Mouse (Mus musculus) spleen, postnatal 14 days (tissue): Measurements from ENCODE around the gene Gm525.
"Not testable (repeated sequence)": the region's sequence is repeated elsewhere in the genome, so short reads cannot be mapped to it uniquely, and the experiment has no call there.

Source experiments
- DNase-seq, 2 experiments: peaks; one replicate each; pipeline ENCODE4 v3.0.0; 2021 to 2022; ENCODE audit warnings: low spot score in 2 of 2

Gene Gm525

DNA sequence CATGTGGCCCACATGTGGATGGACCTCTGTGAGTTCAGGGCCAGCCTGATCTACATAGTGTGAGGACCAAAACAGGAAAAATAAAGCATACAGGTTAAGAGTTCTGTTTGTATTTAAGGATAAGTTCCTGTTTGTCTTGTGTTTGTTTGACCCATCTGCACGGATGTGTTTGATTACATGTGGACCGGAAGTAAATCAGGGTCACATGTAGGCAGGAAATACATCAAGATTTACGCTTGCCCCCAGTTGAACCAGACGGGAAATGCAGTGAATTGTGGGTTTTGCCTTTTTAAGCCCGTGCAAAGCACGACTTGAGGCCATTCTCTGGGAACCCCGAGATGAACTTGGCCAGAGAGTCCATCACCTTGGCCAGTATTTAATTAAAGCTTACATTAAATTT lies 12.3 kb upstream of the Gm525 start:
- no peak for DNase-seq

DNA sequence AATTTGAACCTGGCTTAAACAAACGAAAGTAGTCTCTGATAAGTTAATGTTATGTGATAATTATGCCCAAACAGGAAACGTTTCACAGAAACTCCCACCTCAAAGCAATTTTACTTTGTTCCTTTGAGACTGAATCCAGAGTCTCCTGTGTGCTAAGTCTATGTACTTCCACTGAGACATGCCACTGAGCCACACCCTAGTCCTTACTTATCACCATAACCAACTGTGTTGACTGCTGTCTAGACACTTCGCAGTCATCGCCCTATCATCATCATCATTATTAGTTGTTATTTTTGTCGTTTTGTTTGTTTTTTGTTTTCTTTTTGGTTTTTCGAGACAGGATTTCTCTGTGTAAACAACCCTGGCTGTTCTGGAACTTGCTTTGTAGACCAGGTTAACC lies 9.3 kb upstream of the Gm525 start:
- DNase-seq, result no peak

DNA sequence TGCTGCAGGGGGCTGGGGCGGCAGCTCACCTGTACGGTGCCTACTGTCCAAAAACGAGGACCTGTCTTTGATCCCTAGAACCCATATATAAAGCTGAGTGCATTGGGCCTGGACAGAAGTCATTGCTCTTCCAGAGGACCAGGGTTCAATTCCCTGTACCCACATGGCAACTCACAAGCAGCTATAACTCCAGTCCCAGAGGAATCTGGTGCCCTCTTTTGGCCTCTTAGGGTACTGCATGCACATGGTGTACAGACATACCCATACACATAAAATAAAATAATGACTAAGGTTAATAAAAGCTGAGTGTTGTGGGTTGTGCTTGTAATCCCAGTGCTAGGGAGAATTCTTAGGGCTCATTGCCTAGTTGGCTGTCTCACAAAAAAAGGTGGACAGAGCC lies 8.3 kb upstream of the Gm525 start:
- DNase-seq, result peak in 1 of 2 experiments; percentile 46

DNA sequence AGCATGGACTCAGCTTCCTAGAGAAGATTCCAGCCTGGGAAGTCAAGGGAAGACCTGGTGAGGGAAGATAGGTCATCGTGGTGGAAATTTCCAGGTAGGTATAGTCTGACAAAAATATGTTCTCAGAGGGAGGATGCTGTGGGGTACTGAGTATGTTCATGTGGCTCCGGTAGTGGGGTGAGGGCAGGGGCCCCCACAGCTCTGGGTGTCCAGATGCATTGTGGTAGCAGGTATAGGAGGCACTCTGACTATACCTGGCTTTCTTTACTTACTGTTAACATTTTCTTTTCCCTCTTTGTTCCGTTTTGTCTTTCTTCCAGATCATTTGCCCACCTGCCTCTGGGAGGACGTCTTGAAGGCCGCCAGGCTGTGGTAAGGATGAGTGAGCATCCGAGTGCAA lies 7.5 kb upstream of the Gm525 start:
- no peak for DNase-seq

DNA sequence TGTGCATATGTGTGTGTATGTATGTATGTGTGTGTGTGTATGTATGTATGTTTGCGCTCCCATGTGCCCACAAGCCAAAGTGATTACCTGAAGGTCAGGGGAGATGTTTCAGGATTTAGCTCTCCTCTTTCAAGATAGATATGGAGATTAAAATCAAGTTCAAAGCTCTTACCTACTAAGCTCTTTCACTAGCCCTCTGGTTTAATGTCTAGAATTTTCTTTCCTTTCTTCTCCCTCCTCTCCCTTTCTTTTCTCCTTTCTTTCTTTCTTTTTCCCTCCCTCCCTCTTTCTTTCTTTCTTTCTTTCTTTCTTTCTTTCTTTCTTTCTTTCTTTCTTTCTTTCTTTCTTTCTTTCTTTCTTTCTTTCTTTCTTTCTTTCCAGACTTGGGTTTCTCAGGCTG lies 6.9 kb upstream of the Gm525 start, which contains the start of gene Dgke:
Dgke (minus strand) TSS at position 101 of the 400 bp plus-strand sequence.
- no peak for DNase-seq

DNA sequence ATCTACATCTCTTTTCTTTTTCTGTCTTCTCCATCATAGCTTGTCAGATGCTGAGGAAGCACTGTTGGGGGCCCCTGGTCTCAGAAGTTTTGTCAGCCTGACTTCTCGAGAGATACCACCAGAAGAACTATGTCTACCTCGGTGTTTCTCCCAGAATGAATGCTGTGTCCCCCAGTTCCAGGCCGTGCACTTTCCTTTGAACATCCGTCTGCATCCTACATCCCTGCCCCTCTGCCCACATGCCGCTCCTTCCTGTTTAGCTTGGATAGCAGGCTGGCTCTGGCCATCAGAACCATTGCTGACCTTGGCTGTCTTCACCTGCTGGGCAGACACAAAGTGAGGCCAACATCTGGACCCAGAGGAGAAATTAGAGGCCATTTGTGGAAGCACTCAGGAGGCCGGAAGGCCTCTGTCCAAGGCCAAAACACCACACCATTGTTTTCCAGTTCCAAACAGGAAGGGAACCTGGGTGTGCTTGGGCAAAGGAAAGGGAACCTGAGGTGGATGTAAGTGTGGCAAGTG lies 6.3 kb upstream of the Gm525 start:
- DNase-seq, result no peak

DNA sequence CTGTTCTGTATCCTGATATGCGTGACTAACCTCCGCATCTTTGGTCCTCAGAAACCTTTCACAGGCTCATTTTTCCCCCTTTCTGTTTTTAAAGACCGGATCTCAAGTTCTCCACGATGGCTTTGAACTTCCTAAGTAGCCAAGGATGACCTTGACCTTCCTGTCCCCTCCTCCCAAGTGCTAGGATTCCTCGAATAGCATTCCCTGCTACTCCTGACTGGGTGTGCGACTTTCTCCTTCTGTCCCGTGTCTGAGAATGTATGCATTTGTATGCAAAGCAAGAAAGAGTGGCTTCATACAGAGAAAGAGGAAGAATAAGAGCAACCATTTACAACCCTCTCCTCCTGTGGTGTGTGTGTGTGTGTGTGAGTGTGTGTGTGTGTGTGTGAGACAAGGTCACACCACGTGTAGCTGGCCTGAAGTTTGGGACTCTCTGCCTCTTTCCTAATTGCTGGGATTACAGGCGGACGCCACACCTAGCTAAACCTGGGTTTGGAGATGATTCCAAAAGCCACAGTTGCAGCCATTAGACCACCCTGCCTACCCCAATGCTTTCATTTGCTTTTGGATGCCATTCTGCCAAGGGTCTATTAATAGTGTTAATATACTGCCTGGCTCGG lies 5.7 kb upstream of the Gm525 start:
- DNase-seq, result peak in 1 of 2 experiments; percentile 13

DNA sequence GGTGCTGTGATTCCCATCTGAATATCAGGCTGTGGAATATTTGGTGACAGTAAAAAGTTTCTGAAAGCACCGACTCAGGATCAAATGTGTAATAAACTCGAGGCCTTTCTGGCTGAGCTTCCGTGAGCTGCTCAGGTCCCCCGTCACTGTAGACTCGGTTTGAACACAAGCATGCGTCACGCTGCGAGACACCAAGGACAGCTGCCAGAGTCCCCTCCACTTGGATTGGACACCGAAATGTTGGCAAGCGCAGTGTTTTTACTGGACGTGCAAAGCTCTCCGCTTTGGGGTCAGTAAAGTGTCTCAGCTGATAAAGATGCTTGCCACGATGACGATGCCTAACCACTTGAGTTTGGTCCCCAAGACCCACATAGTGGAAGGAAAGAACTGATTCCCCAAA lies 5.0 kb upstream of the Gm525 start:
- no peak for DNase-seq

DNA sequence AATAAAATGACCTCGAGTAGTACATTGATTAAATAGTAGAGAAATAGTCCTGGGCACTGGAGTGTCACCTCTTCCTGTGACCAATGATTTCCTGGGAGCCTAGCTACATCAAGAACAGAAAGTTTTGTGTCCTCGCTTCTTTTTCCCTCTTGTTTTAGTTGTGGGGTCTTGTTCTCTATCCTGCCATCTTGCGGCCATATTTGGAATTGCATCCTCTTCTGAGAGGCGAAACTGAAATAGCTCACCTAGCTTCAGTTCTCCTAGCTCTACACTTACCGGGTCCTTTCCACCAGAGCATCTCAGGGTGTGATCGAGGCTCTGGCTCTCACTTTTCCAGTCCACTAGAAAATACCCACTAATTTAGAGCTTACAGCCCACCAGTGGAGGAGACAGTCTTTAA lies 4.3 kb upstream of the Gm525 start:
- DNase-seq, result peak; percentile 37 to 63

DNA sequence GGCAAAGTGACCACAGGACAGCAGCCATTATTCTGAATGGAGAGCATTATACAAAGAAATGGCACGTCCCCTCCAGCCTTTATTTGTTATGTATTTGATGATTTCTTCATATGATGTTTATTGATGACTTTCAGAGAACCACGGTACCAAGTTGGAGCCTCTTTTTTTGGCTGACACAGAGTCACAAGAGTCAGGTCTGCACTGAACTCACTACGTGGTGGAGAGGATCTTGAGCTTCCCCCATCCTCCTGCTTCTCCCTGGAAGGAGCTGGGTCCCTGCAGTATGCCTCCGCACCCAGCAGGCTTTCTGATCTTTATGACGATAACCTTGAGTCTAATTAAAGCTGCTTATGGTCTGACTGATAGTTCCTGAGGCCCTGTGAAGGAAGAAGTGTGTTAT lies 2.1 kb upstream of the Gm525 start:
- no peak for DNase-seq

DNA sequence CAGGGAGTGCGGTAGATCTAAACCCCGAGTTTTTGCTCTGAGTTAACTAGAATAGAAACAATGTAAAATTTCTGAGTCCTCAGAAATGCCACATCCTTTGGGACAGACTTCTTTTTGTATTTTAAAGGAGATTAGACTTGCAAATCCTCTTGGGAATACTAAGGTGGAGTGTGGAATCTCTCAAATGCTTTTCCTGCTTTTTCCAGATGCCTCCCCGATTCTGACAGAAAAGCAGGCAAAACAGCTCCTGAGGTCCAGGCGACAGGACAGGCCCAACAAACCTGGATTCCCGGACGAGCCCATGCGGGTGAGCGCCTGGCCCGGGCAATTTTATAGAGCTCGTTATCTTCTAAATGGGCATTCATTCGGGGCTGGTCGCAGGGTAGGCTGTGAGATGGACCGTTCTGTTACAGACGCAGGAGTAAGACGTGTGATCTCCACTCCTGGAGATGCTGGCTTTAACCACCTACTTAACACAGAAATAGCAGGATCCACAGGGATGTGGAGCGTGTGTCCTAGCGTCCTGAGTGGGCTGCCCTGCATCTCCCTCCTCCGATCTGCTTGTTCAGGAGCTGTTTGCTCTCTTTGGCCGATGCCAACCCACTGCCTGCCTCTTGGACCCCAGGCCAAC lies 1.3 kb downstream of the Gm525 start:
- no peak for DNase-seq

DNA sequence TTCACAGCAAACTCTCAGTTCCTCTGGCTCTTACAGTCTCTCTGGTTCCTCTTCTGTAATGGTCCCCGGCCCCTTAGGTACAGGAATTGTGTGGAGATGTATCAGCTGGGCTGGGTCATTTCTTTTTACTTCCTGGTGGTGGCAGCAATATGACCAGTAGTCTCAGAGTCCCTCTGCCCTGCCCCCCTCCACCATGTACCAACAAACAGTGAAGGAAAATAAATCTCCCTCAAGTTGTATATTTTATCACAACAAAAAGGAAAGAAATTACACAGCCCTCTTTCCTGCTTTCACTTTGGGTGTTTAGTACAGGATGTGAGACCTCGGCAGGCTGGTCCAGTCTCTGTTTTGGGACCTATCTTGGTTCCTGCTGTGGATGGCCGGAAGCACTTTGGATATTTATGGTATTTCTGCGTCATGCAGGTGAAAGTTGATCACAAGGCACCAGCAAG lies 2.8 kb downstream of the Gm525 start:
- DNase-seq, result no peak

DNA sequence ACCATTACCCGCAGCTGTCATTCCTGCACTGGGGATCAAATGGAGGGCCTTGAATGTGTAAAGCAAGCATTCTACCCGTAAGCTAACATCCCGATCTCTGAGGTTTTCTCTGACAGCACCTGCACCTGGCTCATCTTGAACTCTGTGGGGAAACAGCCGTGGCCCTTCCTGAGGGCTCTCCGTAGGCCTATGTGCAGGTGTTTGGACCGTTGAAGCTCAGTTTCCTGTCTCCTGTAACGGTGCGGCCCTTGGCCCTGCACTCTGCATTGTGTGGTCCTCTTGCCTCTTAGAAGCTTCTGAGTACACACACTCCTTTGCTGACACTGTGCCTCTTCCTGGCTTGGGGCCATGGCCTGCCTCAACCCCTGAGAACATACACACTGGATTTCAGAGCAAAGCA lies 4.0 kb downstream of the Gm525 start:
- no peak for DNase-seq

DNA sequence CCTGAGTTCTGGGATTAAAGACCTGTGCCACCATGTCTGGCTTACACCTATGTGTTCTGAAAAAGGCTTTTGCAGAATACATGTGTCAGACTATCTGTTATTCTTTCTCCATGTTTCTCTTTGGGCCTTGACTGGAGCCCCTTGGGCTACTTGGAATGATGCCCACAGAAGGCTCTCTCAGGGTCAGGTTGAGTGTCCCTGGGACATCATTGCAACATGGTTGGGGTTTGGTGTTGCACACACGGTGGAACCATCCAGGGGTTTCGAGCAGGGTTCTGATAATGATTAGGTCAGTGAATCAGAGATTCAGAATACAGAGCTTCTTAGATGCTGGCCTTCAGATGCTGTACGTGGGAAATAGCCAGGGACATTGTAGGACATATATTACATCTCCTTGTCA lies 4.7 kb downstream of the Gm525 start:
- DNase-seq, result no peak

DNA sequence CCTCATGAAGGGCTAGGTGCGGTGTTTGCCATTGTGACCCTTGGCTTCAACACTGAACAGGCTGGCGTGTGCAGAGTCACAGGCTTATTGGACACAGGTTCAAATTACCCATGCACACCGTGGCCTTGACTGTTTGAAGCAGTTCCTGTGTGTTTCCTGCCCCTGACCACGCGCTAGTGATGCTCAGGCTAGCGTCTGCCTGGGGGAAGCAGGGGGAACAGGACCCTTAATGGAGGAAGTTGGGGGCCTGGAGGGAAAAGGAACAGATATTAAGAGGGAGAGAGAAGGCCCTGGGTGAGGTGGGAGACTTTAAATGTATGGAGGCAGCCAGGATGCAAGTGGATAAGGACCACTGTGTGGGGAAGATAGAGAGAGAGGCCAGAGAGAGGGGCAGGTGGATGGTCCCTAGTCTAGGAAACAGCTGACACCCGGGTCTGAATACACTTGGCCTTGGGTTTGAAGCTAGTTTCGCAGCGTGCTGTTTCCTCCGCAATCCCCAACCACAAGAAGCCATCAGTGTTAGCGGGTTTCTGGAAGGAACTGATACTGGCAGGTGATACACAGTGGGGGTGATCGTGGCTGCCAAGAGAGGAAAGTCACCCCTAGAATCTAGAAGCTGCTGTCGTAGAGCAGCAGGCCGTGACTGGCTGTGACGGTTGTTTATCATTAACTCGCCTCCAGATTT lies 5.5 kb downstream of the Gm525 start:
- DNase-seq, result peak in 1 of 2 experiments; percentile 36

DNA sequence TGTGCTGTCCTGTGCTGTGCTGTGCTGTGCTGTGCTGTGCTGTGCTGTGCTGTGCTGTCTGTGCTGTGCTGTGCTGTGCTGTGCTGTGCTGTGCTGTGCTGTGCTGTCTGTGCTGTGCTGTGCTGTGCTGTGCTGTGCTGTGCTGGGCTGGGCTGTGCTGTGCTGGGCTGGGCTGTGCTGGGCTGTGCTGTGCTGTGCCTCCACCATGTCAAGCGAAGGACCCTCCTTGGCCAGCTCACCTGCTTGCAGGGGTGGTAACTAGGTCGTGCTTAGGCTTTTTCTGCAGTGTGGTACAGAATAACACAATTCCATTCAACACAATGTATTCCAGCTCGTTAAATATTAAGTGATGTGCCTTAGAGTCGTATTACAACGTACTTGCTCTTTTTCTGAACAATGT lies 8.3 kb downstream of the Gm525 start:
- DNase-seq, result not testable (repeated sequence)

DNA sequence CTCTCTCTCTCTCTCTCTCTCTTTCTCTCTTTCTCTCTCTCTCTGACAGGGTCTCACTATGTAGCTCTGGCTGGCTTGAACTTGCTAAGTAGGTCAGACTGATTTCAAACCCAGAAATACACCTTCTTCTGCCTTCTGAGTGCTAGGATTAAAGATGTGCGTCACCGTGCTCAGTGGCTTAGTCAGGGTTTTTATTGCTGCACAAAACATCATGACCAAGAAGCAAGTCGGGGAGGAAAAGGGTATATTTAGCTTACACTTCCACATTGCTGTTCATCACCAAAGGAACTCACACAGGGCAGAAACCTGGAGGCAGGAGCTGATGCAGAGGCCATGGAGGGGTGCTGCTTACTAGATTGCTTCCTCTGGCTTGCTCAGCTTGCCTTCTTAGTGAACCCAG lies 9.1 kb downstream of the Gm525 start:
- DNase-seq, result not testable (repeated sequence)

DNA sequence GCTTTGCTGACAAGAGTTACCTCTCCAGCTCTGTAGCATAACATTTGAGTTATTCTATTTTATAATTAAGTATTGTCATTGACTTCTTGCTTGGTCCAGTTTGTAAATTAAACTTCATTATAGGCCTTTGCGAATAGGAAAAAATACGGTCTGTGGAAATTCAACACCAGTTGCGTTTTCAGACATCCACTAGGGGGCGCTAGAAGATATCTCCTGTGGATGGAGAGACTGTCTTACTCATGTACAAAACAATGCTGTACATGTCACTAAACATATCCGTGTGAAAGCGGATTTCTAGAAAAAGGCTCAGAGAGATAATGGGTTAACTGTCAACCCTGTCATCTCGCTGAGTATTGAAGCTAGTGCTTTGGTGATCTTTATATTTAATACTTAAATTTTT lies 11.0 kb downstream of the Gm525 start:
- peak in 1 of 2 experiments; percentile 43 for DNase-seq

DNA sequence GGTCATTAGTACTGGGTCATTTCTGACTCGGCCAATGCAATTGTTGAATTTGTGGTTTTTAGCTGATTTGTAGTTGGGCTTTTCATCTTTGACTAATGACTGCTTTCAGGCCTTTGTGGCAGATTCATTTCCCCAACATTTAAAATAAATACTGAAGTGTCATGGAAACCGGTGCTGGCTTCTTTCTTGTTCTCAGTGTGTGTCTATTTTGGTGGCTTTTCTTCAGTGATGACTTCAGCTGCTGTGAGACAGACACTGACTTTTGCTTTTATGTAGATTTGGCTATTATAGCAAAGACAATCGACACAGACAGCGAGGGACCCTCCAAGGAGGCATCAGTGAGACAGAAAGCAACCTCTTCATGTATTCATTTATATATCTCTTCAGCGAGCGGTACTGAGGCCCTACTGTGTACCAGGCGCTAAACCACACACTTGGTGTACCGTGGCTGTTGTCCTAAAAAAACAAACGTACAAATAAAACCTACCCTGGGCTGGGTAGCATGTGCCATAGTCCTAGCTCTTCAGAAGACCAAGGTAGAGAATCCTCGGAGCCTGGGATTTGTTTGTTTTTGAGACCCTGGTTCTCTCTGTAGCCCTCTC lies 12.7 kb downstream of the Gm525 start:
- DNase-seq, result no peak

DNA sequence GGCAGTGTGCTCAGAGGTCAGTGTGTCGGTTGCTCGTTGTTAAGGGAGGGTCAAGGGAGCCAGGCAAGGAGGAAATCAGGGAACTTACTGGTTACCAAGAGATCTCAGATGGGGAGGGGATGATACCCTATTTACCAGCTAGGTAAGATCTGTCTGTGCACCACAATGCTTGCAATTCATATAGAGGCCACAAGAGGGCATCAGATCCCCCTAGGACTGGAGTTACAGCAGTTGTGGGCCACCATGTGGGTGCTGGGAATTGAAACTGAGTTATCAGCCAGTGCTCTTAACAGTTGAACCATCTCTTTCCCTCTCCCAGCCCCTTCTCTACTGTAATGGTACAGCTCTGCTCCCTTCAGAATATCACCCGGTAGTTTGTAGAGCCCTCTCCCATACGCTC lies 15.1 kb downstream of the Gm525 start:
- DNase-seq, result no peak

DNA sequence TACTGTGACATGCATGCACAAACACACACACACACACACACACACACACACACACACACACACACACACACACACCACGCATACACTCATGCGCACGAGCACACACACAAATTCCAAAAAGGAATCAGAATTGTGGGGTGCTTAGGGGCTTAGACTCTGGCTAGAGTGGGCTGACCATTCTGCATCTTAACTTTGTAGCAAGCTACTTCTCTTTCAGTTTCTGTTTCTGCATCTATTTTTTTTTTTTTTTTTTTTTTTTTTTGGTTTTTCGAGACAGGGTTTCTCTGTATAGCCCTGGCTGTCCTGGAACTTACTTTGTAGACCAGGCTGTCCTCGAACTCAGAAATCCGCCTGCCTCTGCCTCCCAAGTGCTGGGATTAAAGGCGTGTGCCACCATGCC lies 16.7 kb downstream of the Gm525 start:
- DNase-seq, result not testable (repeated sequence)

DNA sequence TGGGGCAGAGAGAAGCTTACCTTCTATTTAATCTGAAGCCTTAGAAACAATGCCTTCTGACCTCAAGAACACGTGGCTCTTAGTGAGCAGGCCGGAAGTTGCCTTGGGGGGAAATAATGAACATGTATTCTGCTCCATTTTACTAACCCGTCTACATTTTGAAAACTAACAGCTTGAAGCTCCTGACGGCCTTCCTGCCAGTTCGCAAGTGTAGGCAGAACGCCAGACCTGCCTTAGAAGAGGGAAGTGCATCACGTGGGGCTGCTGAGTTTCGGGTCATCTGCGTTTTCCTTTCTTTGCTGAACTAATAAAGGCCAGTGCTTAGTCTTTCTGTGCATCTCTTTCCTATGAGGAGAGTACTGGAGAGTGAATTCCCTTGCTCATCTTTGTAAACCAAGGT lies 19.1 kb downstream of the Gm525 start:
- peak; percentile 23 to 41 for DNase-seq
